Mouse (Mus musculus): ENCODE data around the gene Polm.

- TF ChIP-seq POLR2A (IDR thresholded peaks at IDR 0.05; ENCODE audit: insufficient read depth, low read depth, low read length) (no peak), CTCF (IDR thresholded peaks at IDR 0.05) (no peak)
These were observed 24.4 kb downstream of the Polm start for GRCm38 (mm10) chr11:5813381-5813780.
